Mouse (Mus musculus) heart, adult 2 months (tissue): Measurements from ENCODE around the gene Gpn1.

ENCODE experiments used
- CTCF ChIP-seq: fragments of 200-600 bp; IDR thresholded peaks from 2 replicates; pipeline ENCODE4 v1.8.1; 2022; ENCODE audit warnings: antibody characterized with exemption, mild to moderate bottlenecking, moderate library complexity
- EP300 ChIP-seq: fragments of 200-500 bp; IDR thresholded peaks from 2 replicates; pipeline ENCODE4 v1.6.1; 2011; ENCODE audit warnings: low read depth, low read length, control low read depth; ENCODE audit not compliant: insufficient read depth
- POLR2A ChIP-seq: fragments of 200-500 bp; IDR thresholded peaks from 2 replicates; pipeline ENCODE4 v1.6.1; 2011; ENCODE audit warnings: mild to moderate bottlenecking, low read depth, low read length, control low read depth; ENCODE audit not compliant: insufficient read depth

DNA sequence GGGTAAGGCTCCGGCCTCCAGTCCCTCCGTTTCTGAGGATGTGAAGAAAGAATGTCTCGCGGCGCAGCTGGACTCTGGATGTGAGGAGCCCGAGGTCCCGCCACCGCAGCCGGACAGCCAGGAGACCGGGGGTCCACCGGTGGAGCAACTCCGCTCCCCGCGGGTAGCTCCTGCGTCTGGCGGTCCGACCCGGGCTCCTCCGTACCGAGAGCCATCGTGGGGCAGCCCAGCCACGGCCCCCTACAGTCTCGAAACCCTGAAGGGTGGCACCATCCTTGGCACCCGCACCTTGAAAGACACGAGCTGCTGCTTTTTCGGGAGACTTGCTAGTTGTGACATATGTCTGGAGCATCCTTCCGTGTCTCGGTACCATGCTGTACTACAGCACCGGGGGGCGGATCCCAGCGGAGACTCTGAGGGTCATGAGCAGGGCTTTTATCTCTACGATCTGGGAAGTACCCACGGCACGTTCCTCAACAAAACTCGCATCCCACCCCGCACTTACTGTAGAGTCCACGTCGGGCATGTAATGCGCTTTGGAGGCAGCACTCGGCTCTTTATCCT is 32.7 kb downstream of the Gpn1 start:
- TF ChIP-seq CTCF (no peak), POLR2A (no peak), EP300 (no peak)
